Mouse (Mus musculus): ENCODE results near the gene Slc2a4. TPM values are rescaled to one million over a fixed set of nuclear protein-coding genes. Genes with fewer than 3 reads are reported as not detected.
"Not testable (repeated sequence)": the region's sequence is repeated elsewhere in the genome, so short reads cannot be mapped to it uniquely, and the experiment has no call there.

Gene Slc2a4
- polyA plus RNA-seq, 1 experiment from 2014 or later, result 4.4 TPM

- 32% methylated on average over 9 of the region's 9 CpGs for WGBS
- H3K36me3 ChIP-seq, result no peaks in the 10 kb centered on the region
These were observed 11.2 kb downstream of the Slc2a4 start for GRCm38 (mm10) chr11:69936714-69937347.

GRCm38 (mm10) chr11:69936156-69936555, 11.8 kb downstream of the Slc2a4 start:
- Histone ChIP-seq H3K9ac (replicated peaks) (peak overlapping the region; percentile 57), H3K4me3 (replicated peaks) (peak overlapping the region; percentile 61), H3K36me3 (no peaks in the 10 kb centered on the region), H3K4me1 (peaks cover 34% of the 10 kb centered on the region), H3K4me2 (peak overlapping the region; percentile 100), H3K27me3 (replicated peaks) (peaks cover 35% of the 10 kb centered on the region), H3K27ac (replicated peaks) (no peak overlapping the region), H3K9me3 (replicated peaks) (no peaks in the 10 kb centered on the region)
- WGBS, result under 1% methylated on average over 30 of the region's 30 CpGs
- peak; percentile 32; the same call in 1 of the 2 replicates for ATAC-seq (ENCODE audit: low FRiP score)

More at GRCm38 (mm10) chr11:69936714-69937347, 11.2 kb downstream of the Slc2a4 start:
- Histone ChIP-seq H3K9me3 (replicated peaks) (no peaks in the 10 kb centered on the region), H3K4me2 (peak overlapping the region; percentile 100), H3K4me3 (replicated peaks) (peak overlapping the region; percentile 61), H3K9ac (replicated peaks) (peak overlapping the region; percentile 57; the same call in 1 of the 2 replicates), H3K27ac (replicated peaks) (no peak overlapping the region), H3K27me3 (replicated peaks) (peaks cover 35% of the 10 kb centered on the region), H3K4me1 (peaks cover 34% of the 10 kb centered on the region)
- ATAC-seq (ENCODE audit: low FRiP score), result no peak

DNA sequence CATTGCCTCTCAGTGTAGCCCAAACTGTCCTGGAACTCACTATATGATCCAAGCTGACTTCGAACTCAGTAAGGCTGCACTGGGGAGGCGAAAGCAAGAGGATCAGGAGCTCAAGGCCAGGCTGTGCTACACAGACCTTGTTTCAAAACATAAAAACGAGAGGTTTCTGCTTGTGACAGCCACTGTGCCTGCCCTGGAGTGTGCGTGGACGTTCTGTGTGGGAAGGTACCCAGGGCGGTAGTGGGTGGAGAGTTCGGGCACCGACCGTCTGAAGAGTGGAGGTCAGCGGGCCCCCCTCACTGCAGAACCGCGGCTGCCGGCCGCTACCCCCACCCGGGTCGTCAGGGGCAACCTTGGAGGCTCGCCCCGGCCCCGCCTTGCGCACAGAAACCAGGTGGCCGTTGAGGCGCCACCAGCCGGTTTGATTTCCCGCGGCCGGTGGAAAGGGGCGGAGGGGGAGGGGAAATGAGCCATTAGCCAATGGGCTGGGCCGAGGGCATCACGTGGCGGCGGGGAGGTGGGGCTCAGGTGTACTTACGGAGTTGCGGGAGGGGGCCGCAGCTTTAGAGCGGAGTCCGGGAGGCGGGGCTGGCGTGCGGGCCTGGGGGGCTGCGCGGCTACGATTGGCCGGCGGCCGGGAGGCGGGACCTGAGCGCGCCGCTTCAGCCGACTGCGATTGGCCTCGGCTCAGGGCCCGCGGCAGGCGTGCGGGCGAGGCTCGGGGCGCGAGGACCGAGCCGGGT, 12.7 kb downstream of the Slc2a4 start, which contains the start of gene Ybx2:
TSS of gene Ybx2 (plus strand) at position 660 of the 743 bp plus-strand sequence.
- H3K4me2 ChIP-seq, result peak within 1 kb of the TSS; percentile 100
- H3K36me3 ChIP-seq, result no peaks in the 10 kb centered on the region
- H3K9ac ChIP-seq (replicated peaks), result peak within 1 kb of the TSS; percentile 57
- H3K27me3 ChIP-seq (replicated peaks), result peaks cover 35% of the 10 kb centered on the region
- peaks cover 34% of the 10 kb centered on the region for H3K4me1 ChIP-seq
- ATAC-seq (ENCODE audit: low FRiP score), result peak; percentile 96
- H3K9me3 ChIP-seq (replicated peaks), result no peaks in the 10 kb centered on the region
- H3K4me3 ChIP-seq (replicated peaks), result peak within 1 kb of the TSS; percentile 61
- no peak within 1 kb of the TSS for H3K27ac ChIP-seq (replicated peaks)
- 1% methylated on average over 59 of the region's 62 CpGs for WGBS

DNA sequence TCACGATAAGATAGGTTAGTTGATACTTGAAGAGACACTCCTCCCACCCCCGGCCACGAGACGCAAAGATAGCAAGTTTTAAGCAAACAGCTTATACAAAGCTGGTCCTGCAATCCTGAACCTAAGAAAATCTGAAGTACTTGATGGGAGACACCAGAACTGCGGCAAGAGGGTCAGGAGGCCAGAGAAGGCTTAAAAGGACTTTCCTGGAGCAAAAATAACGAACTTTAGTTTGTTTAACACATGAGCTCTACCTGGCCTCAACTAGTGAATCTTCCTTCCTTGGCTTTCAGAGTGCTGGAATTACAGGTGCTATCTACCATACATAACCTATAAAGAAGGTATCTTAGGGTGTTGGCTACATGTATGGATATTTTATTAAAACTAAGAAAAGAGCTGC, 13.3 kb downstream of the Slc2a4 start:
- Histone ChIP-seq H3K27me3 (replicated peaks) (peaks cover 35% of the 10 kb centered on the region), H3K4me3 (replicated peaks) (peak overlapping the region; percentile 1; the same call in 1 of the 2 replicates), H3K36me3 (no peaks in the 10 kb centered on the region), H3K4me2 (peak overlapping the region; percentile 100), H3K4me1 (peaks cover 34% of the 10 kb centered on the region), H3K27ac (replicated peaks) (no peak overlapping the region), H3K9ac (replicated peaks) (no peak overlapping the region), H3K9me3 (replicated peaks) (no peaks in the 10 kb centered on the region)
- ATAC-seq (ENCODE audit: low FRiP score), result no peak
- 17% methylated on average over 6 of the region's 6 CpGs for WGBS

DNA sequence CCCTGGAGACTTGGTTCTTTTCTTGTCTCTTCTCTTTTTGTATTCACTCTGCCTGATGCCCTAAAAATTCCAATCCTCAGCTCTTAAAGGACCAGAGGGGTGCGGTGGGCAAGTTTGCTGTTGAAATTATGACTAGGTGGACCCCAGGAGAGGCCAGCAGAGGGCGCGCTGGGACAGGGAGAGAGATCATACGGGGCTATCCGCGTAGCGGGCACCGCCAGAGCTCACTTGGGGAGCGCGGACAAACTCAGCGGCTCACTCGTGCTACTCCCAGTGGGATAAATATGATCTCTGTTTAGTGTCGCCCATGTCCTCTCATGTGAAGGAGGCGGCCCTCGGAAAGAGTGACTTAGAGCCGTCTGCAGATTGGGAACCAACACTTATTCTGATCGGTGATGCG, 13.8 kb downstream of the Slc2a4 start:
- Histone ChIP-seq H3K27me3 (replicated peaks) (peaks cover 34% of the 10 kb centered on the region), H3K4me3 (replicated peaks) (peak overlapping the region; percentile 1; the same call in 1 of the 2 replicates), H3K4me1 (peaks cover 34% of the 10 kb centered on the region), H3K27ac (replicated peaks) (no peak overlapping the region), H3K9ac (replicated peaks) (0 out of 2 replicates have a peak overlapping the region, but pooled peaks have one; percentile 20), H3K9me3 (replicated peaks) (no peaks in the 10 kb centered on the region), H3K4me2 (peak overlapping the region; percentile 48), H3K36me3 (no peaks in the 10 kb centered on the region)
- under 1% methylated on average over 18 of the region's 18 CpGs for WGBS
- peak; percentile 33; the same call in 1 of the 2 replicates for ATAC-seq (ENCODE audit: low FRiP score)

- no peak for ATAC-seq (ENCODE audit: low FRiP score)
- H3K4me1 ChIP-seq, result peaks cover 34% of the 10 kb centered on the region
- H3K9me3 ChIP-seq (replicated peaks), result no peaks in the 10 kb centered on the region
- H3K36me3 ChIP-seq, result no peaks in the 10 kb centered on the region
- H3K4me2 ChIP-seq, result no peak overlapping the region
- H3K4me3 ChIP-seq (replicated peaks), result no peak overlapping the region
- H3K9ac ChIP-seq (replicated peaks), result no peak overlapping the region
- peaks cover 23% of the 10 kb centered on the region for H3K27me3 ChIP-seq (replicated peaks)
- 78% methylated on average over 4 of the region's 4 CpGs for WGBS
- no peak overlapping the region for H3K27ac ChIP-seq (replicated peaks)
These were observed 14.9 kb downstream of the Slc2a4 start for GRCm38 (mm10) chr11:69933066-69933465.

- H3K36me3 ChIP-seq, result no peaks in the 10 kb centered on the region
- H3K4me2 ChIP-seq, result no peak overlapping the region
- no peaks in the 10 kb centered on the region for H3K9me3 ChIP-seq (replicated peaks)
- peaks cover 15% of the 10 kb centered on the region for H3K27me3 ChIP-seq (replicated peaks)
- peaks cover 30% of the 10 kb centered on the region for H3K4me1 ChIP-seq
- H3K4me3 ChIP-seq (replicated peaks), result no peak overlapping the region
- 51% methylated on average over 3 of the region's 3 CpGs for WGBS
- H3K27ac ChIP-seq (replicated peaks), result no peak overlapping the region
- no peak for ATAC-seq (ENCODE audit: low FRiP score)
- no peak overlapping the region for H3K9ac ChIP-seq (replicated peaks)
These were observed 15.7 kb downstream of the Slc2a4 start for GRCm38 (mm10) chr11:69932254-69932653.

DNA sequence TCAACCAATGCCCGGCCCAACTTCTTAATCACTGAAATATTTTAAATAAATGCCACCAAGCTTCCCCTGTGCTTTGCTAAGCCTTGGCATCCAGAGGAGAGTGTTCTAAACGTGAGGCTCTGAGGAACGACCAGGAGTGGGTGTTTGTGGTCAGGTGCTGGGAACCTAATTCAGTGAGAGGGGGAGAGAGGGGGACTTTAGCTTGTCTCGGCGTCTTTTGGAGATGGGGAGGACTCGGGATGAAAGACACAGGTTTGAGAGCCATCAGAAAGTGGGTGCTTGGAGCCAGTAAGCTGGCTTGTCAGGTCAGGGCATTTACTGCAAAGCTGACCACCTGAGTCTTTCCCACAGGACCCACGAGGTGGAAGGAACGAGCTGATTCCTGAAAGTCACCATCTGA, 16.2 kb downstream of the Slc2a4 start:
- Histone ChIP-seq H3K27ac (replicated peaks) (no peak overlapping the region), H3K27me3 (replicated peaks) (peaks cover 10% of the 10 kb centered on the region), H3K4me2 (no peak overlapping the region), H3K36me3 (no peaks in the 10 kb centered on the region), H3K4me3 (replicated peaks) (no peak overlapping the region), H3K4me1 (peaks cover 26% of the 10 kb centered on the region), H3K9me3 (replicated peaks) (no peaks in the 10 kb centered on the region), H3K9ac (replicated peaks) (no peak overlapping the region)
- ATAC-seq (ENCODE audit: low FRiP score), result no peak
- WGBS, result 74% methylated on average over 8 of the region's 8 CpGs

- H3K4me2 ChIP-seq, result no peak overlapping the region
- 70% methylated on average over 3 of the region's 3 CpGs for WGBS
These were observed 16.9 kb downstream of the Slc2a4 start for GRCm38 (mm10) chr11:69930967-69931537.

GRCm38 (mm10) chr11:69930176-69930575, 17.8 kb downstream of the Slc2a4 start:
- WGBS, result 92% methylated on average over 8 of the region's 8 CpGs
- not testable (repeated sequence) for H3K4me3 ChIP-seq (replicated peaks); H3K27me3 ChIP-seq (replicated peaks); ATAC-seq (ENCODE audit: low FRiP score); H3K27ac ChIP-seq (replicated peaks); H3K9me3 ChIP-seq (replicated peaks); H3K36me3 ChIP-seq; H3K4me2 ChIP-seq; H3K9ac ChIP-seq (replicated peaks)
- H3K4me1 ChIP-seq, result peaks cover 12% of the 10 kb centered on the region

More at GRCm38 (mm10) chr11:69930967-69931537, 16.9 kb downstream of the Slc2a4 start:
- no peak overlapping the region for H3K9ac ChIP-seq (replicated peaks)
- H3K4me3 ChIP-seq (replicated peaks), result no peak overlapping the region
- H3K27me3 ChIP-seq (replicated peaks), result peaks cover 4% of the 10 kb centered on the region; the same call in 1 of the 2 replicates
- no peak for ATAC-seq (ENCODE audit: low FRiP score)
- no peaks in the 10 kb centered on the region for H3K36me3 ChIP-seq
- H3K4me1 ChIP-seq, result peaks cover 18% of the 10 kb centered on the region
- H3K27ac ChIP-seq (replicated peaks), result no peak overlapping the region
- no peaks in the 10 kb centered on the region for H3K9me3 ChIP-seq (replicated peaks)

DNA sequence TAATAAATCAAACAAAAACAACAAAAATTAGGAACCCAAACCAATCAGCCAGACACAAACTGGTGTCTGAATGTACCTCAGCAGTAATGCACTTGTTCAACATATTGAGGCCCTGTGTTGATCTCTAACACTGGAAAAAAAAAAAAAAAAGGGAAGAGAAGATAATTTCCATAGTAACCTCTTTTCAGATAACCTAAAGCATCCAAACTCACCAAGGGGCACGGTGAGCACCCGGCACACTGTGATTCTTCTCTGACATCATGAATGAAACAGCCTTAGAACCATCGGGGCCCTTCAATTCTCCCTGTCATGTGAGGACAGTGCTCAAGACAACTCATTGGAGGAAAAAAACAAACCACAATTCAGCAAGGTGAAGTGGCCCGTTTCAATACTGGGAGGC, 18.3 kb downstream of the Slc2a4 start:
- no peak for ATAC-seq (ENCODE audit: low FRiP score)
- Histone ChIP-seq H3K27ac (replicated peaks) (no peak overlapping the region), H3K27me3 (replicated peaks) (peaks cover 3% of the 10 kb centered on the region; the same call in 1 of the 2 replicates), H3K4me2 (no peak overlapping the region), H3K4me1 (peaks cover 10% of the 10 kb centered on the region), H3K9ac (replicated peaks) (no peak overlapping the region), H3K4me3 (replicated peaks) (no peak overlapping the region), H3K36me3 (no peaks in the 10 kb centered on the region), H3K9me3 (replicated peaks) (no peaks in the 10 kb centered on the region)
- WGBS, result 77% methylated on average over 4 of the region's 4 CpGs

Data from neural tube, embryonic 15.5 days (tissue).